Mouse (Mus musculus) thymus, adult 2 months (tissue): Measurements from ENCODE around the gene Ipcef1. TPM values are rescaled to one million over a fixed set of nuclear protein-coding genes. Genes with fewer than 3 reads are reported as not detected.
"Not testable (repeated sequence)": the region's sequence is repeated elsewhere in the genome, so short reads cannot be mapped to it uniquely, and the experiment has no call there.

Experiments
- DNase-seq: peaks from one replicate; pipeline ENCODE4 v3.0.0; 2021
- H3K27ac ChIP-seq: fragments of 200-500 bp; 2 replicates; pipeline ENCODE4 v1.5.1; 2012; ENCODE audit warnings: low read length, control low read depth; ENCODE audit not compliant: control insufficient read depth, insufficient read depth
- H3K27me3 ChIP-seq: fragments of 200-500 bp; 2 replicates; pipeline ENCODE4 v1.6.1; 2012; ENCODE audit warnings: mild to moderate bottlenecking, low read length, moderate library complexity, mixed read lengths; ENCODE audit not compliant: control insufficient read depth, insufficient read depth
- H3K36me3 ChIP-seq: fragments of 200-500 bp; 2 replicates; pipeline ENCODE4 v1.6.1; 2012; ENCODE audit warnings: mild to moderate bottlenecking, low read length, moderate library complexity; ENCODE audit not compliant: control insufficient read depth, insufficient read depth
- H3K4me1 ChIP-seq: fragments of 200-500 bp; replicated peaks from 2 replicates; pipeline ENCODE4 v1.6.1; 2012; ENCODE audit warnings: low read length; ENCODE audit not compliant: control insufficient read depth, insufficient read depth
- H3K4me3 ChIP-seq: fragments of 200-500 bp; 2 replicates; pipeline ENCODE4 v1.5.1; 2012; ENCODE audit warnings: mild to moderate bottlenecking, low read length, control low read depth, moderate library complexity; ENCODE audit not compliant: control insufficient read depth, insufficient read depth
- CTCF ChIP-seq: fragments of 200-500 bp; IDR thresholded peaks from 2 replicates; pipeline ENCODE4 v1.5.1; 2012; ENCODE audit warnings: mild to moderate bottlenecking, control low read depth, low read length, moderate library complexity, borderline replicate concordance; ENCODE audit not compliant: control insufficient read depth, poor library complexity, insufficient read depth; ENCODE audit errors: extremely low read depth
- POLR2A ChIP-seq: fragments of 200-500 bp; IDR thresholded peaks from 2 replicates; pipeline ENCODE4 v1.6.1; 2012; ENCODE audit warnings: mild to moderate bottlenecking, low read length, control low read depth, moderate library complexity; ENCODE audit not compliant: control insufficient read depth, poor library complexity, insufficient read depth; ENCODE audit errors: extremely low read depth
- whole genome bisulfite sequencing: fragments of 180-500 bp; shearing (Covaris S2); methylation state at CpG from one replicate; pipeline ENCODE4 v1.1.7; 2018; 5-methylcytosine and 5-hydroxymethylcytosine counted together
- polyA plus RNA-seq: library from polyadenylated mRNA; depleted of rRNA; stranded (reverse); fragments of >200 nt; gene quantifications from 2 replicates; pipeline ENCODE4 v1.2.3, GENCODE M21; 2012

The Ipcef1 gene
- polyA plus RNA-seq, 1 experiment, result 7.6 TPM

DNA sequence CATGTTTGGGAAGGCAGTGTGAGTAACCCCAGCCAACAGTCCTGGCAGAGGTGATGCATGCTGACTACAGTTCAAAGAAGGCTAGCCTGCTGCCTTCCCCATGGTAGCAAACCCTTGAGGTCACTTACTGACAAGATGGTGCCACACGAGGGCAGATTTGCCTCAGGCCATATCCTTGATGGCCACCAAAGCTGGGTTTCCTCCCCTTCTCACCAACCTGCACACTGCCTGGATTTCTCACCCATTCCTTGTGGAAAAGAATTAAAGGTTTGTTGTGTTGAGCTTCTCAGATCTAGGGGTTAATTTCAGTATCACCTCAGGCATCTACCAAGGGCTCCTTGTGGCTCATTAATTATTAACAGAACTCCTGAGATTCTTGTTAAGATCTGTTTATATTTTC lies 37.1 kb downstream of the Ipcef1 start:
- TF ChIP-seq POLR2A (no peak), CTCF (no peak)
- Histone ChIP-seq H3K36me3 (no peaks in the 10 kb centered on the region), H3K27me3 (no peaks in the 10 kb centered on the region), H3K27ac (no peak overlapping the region), H3K4me1 (no peaks in the 10 kb centered on the region), H3K4me3 (no peak overlapping the region)
- 54% methylated on average over 1 of the region's 1 CpGs for WGBS
- no peak for DNase-seq

DNA sequence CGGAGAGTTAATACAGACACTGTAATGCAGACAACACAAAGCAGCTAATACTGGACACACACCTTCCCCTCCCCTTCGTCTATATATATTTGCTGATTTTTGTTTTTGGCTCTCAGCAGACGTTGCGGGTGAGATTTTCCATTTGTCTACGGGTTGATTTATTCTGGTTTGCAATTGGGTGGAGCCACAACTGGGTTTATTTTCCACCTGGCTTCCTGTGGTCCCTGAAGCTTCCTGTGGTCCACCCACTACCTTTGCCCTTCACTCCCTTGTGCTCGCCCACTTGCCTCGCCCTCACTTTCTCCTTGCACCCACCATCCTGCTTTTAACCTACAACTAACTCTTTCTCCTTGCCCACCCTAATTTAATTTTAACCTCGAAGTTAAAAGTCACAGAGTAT lies 41.7 kb downstream of the Ipcef1 start:
- no peak for TF ChIP-seq POLR2A
- no peak for TF ChIP-seq CTCF
- Histone ChIP-seq H3K4me1 (no peaks in the 10 kb centered on the region), H3K4me3 (no peak overlapping the region), H3K27me3 (no peaks in the 10 kb centered on the region), H3K36me3 (no peaks in the 10 kb centered on the region), H3K27ac (no peak overlapping the region)
- DNase-seq, result no peak
- WGBS, result 53% methylated on average over 8 of the region's 8 CpGs

DNA sequence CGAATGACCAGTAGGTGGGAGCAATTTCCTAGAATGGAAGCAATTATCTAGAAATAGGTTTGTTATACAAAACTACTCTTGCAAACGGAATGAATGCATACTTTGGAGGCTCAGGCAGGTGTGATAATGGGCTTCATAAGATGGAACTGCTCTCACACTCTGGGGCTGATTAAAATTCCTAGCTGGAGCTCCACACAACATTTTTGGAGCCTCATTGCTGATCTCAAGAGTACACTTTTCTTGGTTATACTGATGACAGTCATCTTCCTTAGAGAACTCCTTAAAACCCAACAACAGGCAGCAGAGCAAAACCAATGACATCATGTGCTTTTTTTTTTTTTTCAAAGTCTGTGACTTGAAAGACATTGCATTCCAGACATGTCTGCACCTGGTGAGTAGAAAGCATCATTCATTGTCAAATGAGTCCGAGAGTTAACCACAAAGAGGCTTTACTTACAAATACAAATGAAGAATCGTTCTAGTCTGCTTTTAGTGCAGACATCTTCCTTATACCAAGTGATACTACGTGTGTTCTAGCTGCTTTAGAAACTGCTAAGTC lies 47.2 kb downstream of the Ipcef1 start:
- no peak for DNase-seq
- H3K27ac ChIP-seq, result no peak overlapping the region
- H3K4me3 ChIP-seq, result no peak overlapping the region
- WGBS, result 39% methylated on average over 5 of the region's 5 CpGs
- no peaks in the 10 kb centered on the region for H3K4me1 ChIP-seq
- H3K27me3 ChIP-seq, result no peaks in the 10 kb centered on the region
- no peak for TF ChIP-seq POLR2A
- no peaks in the 10 kb centered on the region for H3K36me3 ChIP-seq

DNA sequence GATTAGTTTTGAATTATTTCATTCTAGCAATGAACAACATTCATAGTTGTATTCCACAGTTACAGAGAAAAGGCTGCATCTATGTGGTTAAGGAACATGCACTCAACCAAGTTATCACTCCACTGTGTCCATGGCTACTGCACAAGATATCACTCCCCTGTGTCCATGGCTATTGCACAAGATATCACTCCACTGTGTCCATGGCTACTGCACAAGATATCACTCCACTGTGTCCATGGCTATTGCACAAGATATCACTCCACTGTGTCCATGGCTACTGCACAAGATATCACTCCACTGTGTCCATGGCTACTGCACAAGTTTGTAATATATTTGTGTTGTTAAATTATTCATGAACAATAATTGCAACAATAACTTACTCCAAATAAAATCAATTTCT lies 48.4 kb downstream of the Ipcef1 start:
- not testable (repeated sequence) for H3K4me3 ChIP-seq, H3K4me1 ChIP-seq, H3K27me3 ChIP-seq, DNase-seq, H3K36me3 ChIP-seq, H3K27ac ChIP-seq

DNA sequence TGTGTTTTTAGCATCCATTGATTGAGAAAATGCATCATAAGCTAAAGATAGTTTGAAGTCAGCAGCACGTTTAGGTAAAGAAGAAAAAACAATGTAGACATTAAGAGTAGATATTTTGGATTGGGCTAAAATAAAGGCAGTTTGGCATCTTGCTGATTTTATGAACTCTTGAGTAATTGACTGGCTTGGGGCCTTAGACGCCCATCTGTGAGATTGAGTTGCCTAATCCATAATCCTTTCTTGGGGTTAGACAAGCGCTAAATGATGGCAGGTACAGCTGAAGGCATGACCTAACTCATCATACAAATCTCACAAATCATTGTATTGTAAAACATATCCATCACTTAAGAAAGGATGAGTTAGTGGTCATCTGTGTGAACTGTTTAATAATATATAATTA lies 52.9 kb downstream of the Ipcef1 start:
- no peak for DNase-seq
- Histone ChIP-seq H3K27me3 (no peaks in the 10 kb centered on the region), H3K4me3 (no peak overlapping the region), H3K27ac (no peak overlapping the region), H3K4me1 (peaks cover 5% of the 10 kb centered on the region), H3K36me3 (no peaks in the 10 kb centered on the region)
- TF ChIP-seq POLR2A, result no peak
- TF ChIP-seq CTCF, result no peak
- WGBS, result 97% methylated on average over 3 of the region's 3 CpGs

DNA sequence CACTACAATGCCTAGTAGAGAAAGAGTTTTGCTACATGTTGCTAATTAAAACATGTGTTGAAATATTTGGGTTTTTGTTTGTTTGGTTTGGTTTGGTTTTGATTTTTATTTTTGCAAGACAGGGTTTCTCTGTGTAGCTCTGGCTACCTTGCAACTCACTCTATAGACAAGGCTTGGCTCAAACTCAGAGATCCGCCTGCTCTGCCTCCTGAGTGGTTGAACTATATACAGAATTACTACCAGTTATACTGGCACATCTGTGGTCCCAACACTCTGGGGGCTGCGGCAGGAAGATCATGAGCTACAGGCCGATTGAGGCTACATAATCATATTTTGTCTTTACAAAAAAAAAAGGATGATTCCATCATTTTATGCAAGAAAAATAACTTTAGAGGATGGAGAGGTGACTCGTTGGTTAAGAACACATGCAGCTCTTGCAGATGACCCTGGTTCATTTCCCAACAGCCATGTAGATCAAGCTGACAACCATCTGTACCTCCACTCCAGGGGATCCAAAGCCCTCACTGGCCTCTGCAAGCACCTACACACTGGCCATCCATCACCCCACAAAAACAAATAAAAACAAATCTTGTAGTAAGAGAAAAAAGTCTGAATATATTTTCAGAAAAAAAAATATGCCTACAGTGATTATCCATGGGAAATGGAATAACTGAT lies 53.6 kb downstream of the Ipcef1 start:
- H3K27me3 ChIP-seq, result no peaks in the 10 kb centered on the region
- TF ChIP-seq CTCF (no peak), POLR2A (no peak)
- no peak for DNase-seq
- H3K4me1 ChIP-seq, result peaks cover 5% of the 10 kb centered on the region
- H3K4me3 ChIP-seq, result no peak overlapping the region
- H3K36me3 ChIP-seq, result no peaks in the 10 kb centered on the region
- no peak overlapping the region for H3K27ac ChIP-seq
- 95% methylated on average over 4 of the region's 4 CpGs for WGBS

DNA sequence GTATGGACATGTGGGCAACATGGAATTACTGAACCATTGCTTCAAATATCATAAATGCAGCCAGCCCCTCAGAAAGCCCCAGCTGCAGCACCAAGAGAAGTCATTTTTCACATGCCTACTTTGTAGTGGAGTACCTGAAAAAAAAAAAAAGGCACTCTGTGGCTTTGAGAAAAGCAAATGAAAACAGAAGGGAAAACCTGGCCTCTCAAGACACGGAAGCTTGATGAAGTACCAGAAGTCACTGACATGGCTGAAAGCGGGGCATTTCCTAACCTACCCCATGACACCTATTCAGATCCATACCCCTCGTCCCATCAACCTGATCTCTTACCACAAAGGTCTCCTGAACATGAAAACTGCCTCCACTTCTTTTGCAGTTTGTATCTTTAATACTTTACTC lies 55.4 kb downstream of the Ipcef1 start:
- Histone ChIP-seq H3K4me1 (peaks cover 5% of the 10 kb centered on the region), H3K36me3 (no peaks in the 10 kb centered on the region), H3K27me3 (no peaks in the 10 kb centered on the region), H3K4me3 (no peak overlapping the region), H3K27ac (no peak overlapping the region; the same call in 1 of the 2 replicates)
- TF ChIP-seq POLR2A, result no peak
- no peak for TF ChIP-seq CTCF
- DNase-seq, result no peak
- WGBS, result 21% methylated on average over 3 of the region's 3 CpGs
